Mouse (Mus musculus): Measurements from ENCODE around the gene Nit1. TPM values are rescaled to one million over a fixed set of nuclear protein-coding genes. Genes with fewer than 3 reads are reported as not detected.
"Not testable (repeated sequence)": the region's sequence is repeated elsewhere in the genome, so short reads cannot be mapped to it uniquely, and the experiment has no call there.

Gene Nit1
- polyA plus RNA-seq, 1 experiment from 2014 or later: 43.8 TPM

DNA sequence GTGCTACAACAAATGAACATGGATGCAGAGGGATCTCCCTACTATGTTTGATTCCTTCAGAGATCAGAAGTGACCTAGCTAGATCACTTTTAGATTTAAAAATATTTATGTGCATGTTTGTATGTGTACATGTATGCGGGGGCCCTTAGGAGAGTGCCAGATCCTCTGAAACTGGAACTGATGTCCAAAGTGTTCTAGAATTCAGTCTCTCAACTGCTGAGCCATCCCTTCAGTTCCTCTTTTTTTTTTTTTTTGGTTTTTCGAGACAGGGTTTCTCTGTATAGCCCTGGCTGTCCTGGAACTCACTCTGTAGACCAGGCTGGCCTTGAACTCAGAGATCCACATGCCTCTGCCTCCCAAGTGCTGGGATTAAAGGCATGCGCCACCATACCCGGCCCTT lies 18.9 kb downstream of the Nit1 start:
- peaks cover 25% of the 10 kb centered on the region for H3K4me1 ChIP-seq (replicated peaks)
- not testable (repeated sequence) for H3K9ac ChIP-seq (replicated peaks); H3K27me3 ChIP-seq; H3K27ac ChIP-seq; H3K4me3 ChIP-seq (replicated peaks); ATAC-seq (ENCODE audit: insufficient number of reproducible peaks, insufficient read depth, low FRiP score, low TSS enrichment, low read depth); H3K4me2 ChIP-seq; H3K36me3 ChIP-seq; H3K9me3 ChIP-seq
- WGBS: 89% methylated on average over 4 of the region's 4 CpGs

DNA sequence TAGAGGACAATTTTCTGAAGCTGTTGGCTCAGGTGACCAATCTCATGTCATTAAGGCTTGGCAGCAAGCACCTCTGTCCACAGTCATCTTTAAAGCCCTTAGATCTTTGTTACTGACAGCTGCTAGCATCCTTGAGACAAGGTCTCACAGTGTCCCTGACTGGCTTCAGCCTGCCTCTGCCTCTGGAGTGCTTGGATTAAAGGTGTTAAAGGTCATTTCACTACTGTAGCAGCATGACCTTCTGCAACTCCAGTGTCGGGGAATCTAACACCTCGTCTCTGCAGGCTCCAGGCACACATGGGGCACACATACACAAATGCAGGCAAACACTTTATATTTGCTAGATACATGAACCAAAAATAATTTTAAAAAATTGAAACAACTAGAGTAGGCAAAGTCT lies 19.9 kb downstream of the Nit1 start:
- Histone ChIP-seq H3K9ac (replicated peaks) (no peak overlapping the region), H3K4me1 (replicated peaks) (peaks cover 16% of the 10 kb centered on the region), H3K36me3 (no peaks in the 10 kb centered on the region; the same call in 1 of the 2 replicates), H3K9me3 (no peaks in the 10 kb centered on the region), H3K27me3 (no peaks in the 10 kb centered on the region), H3K27ac (no peak overlapping the region), H3K4me2 (no peak overlapping the region), H3K4me3 (replicated peaks) (no peak overlapping the region)
- 79% methylated on average over 2 of the region's 2 CpGs for WGBS
- no peak for ATAC-seq (ENCODE audit: insufficient number of reproducible peaks, insufficient read depth, low FRiP score, low TSS enrichment, low read depth)

DNA sequence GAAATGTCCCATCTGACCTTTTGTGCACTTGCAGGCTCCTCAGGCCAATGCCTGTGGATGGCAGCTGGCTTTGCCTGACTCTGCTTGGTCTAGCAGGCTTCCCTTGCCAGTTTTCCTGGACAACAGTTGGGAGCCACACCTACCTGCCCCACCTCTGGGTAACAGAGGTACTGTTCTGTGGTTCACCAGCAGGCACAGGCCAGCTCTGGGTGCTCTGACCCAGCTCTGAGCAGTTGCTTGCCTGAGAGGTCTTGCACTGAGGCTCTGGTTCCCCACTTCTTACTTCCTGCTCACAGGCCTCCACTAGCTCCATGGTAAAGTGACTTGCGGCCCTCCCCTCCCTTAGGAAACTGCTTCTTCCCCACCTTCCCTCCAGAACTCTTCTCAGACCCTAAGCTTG lies 23.4 kb downstream of the Nit1 start:
- no peak overlapping the region for H3K4me3 ChIP-seq (replicated peaks)
- H3K9me3 ChIP-seq: no peaks in the 10 kb centered on the region
- H3K4me2 ChIP-seq: no peak overlapping the region
- H3K4me1 ChIP-seq (replicated peaks): no peaks in the 10 kb centered on the region
- WGBS: 88% methylated on average over 1 of the region's 1 CpGs
- H3K27me3 ChIP-seq: no peaks in the 10 kb centered on the region
- no peaks in the 10 kb centered on the region; the same call in 1 of the 2 replicates for H3K36me3 ChIP-seq
- ATAC-seq (ENCODE audit: insufficient number of reproducible peaks, insufficient read depth, low FRiP score, low TSS enrichment, low read depth): peak; percentile 52; the same call in 1 of the 2 replicates
- H3K27ac ChIP-seq: no peak overlapping the region
- no peak overlapping the region for H3K9ac ChIP-seq (replicated peaks)

DNA sequence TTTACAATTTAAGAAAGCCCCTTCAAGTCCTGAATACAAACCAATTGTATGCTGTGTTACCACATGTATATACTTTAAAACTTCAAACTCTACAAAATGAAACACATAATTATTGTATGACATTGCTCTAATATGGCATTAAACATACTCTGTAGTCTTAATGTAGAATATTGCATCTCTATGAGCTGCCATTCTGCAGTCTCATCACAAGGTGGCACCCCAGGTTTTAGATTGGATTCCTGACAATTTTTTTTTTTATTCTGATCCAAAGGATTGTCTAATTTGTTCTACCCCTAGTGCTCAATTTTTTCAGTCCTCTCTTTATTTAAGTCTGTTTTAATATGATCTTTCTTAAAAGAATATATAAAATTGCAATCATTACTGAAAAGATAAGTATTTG lies 24.0 kb downstream of the Nit1 start:
- Histone ChIP-seq H3K36me3 (no peaks in the 10 kb centered on the region; the same call in 1 of the 2 replicates), H3K4me3 (replicated peaks) (no peak overlapping the region), H3K27me3 (no peaks in the 10 kb centered on the region), H3K27ac (no peak overlapping the region), H3K9ac (replicated peaks) (no peak overlapping the region), H3K9me3 (no peaks in the 10 kb centered on the region), H3K4me1 (replicated peaks) (no peaks in the 10 kb centered on the region), H3K4me2 (no peak overlapping the region)
- no peak for ATAC-seq (ENCODE audit: insufficient number of reproducible peaks, insufficient read depth, low FRiP score, low TSS enrichment, low read depth)

DNA sequence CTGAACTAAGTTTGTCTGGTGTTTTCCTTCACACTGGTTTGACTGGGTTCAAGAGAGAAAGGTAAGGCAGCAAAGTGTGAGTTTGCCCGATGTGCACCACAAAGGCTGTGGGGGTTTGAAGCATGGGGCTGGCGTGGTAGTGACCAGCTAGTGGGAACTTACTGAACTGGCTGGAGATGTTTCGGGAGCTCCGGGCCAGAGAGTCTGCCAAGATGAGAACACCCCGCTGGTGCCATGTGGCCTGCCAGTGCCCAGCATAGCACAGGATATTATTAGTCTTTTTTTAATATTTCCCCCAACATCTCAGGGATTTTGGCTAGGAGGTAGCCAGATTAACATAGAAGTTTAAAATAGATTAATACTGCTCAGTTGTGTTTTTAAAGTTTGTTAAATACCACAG lies 25.3 kb downstream of the Nit1 start:
- H3K27me3 ChIP-seq: no peaks in the 10 kb centered on the region
- H3K36me3 ChIP-seq: no peaks in the 10 kb centered on the region; the same call in 1 of the 2 replicates
- H3K4me2 ChIP-seq: peak overlapping the region; percentile 9; the same call in 1 of the 2 replicates
- 0 out of 2 replicates have a peak, but pooled peaks cover 6% of the 10 kb centered on the region for H3K9me3 ChIP-seq
- no peak overlapping the region for H3K4me3 ChIP-seq (replicated peaks)
- WGBS: 15% methylated on average over 5 of the region's 5 CpGs
- no peak overlapping the region for H3K9ac ChIP-seq (replicated peaks)
- H3K27ac ChIP-seq: no peak overlapping the region
- no peaks in the 10 kb centered on the region for H3K4me1 ChIP-seq (replicated peaks)
- ATAC-seq (ENCODE audit: insufficient number of reproducible peaks, insufficient read depth, low FRiP score, low TSS enrichment, low read depth): no peak

DNA sequence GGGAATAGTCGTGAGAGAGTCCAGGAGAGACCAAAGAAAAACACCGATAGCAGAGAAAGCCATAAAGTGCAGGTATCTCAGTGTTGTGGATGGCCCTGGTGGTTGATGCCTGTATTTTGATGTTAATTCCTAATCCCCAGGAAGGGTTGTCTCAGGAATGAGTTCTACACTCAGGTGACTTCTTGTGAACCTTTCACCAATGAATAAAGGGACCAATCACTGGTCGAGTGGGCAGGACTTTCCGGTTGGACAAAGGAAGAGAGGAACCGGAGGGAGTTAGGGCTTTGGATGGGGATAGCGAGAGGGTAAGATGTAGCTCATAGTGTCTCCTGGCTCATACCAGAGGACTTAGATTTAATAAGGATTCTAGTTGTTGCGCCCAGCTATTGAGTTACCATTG lies 25.7 kb downstream of the Nit1 start:
- Histone ChIP-seq H3K36me3 (no peaks in the 10 kb centered on the region; the same call in 1 of the 2 replicates), H3K9me3 (0 out of 2 replicates have a peak, but pooled peaks cover 6% of the 10 kb centered on the region), H3K27me3 (no peaks in the 10 kb centered on the region), H3K4me3 (replicated peaks) (no peak overlapping the region), H3K9ac (replicated peaks) (no peak overlapping the region), H3K4me2 (peak overlapping the region; percentile 9), H3K27ac (no peak overlapping the region), H3K4me1 (replicated peaks) (no peaks in the 10 kb centered on the region)
- ATAC-seq (ENCODE audit: insufficient number of reproducible peaks, insufficient read depth, low FRiP score, low TSS enrichment, low read depth): no peak
- WGBS: 22% methylated on average over 7 of the region's 7 CpGs

DNA sequence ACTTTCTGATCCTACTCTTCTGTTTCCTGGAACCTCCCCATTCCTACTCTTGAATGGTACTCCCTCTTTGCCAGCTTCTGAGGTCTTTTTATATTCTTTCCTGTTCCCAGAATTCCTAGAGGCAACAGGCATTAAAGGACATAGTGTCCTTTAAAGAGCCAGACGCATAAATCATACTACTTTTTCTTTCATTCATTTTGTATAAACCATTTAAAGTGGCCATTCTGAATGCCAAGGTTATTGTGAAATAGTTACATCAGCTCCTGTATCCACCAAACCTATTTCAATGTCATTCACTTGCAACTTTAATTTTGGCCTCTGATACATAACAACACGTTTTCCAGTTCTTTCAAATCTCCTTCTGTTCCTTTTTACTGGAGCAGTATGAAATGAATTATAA lies 36.1 kb downstream of the Nit1 start:
- H3K36me3 ChIP-seq: no peaks in the 10 kb centered on the region
- no peaks in the 10 kb centered on the region for H3K4me1 ChIP-seq (replicated peaks)
- no peak overlapping the region for H3K4me2 ChIP-seq
- no peak overlapping the region for H3K4me3 ChIP-seq (replicated peaks)
- WGBS: 70% methylated on average over 2 of the region's 2 CpGs
- no peaks in the 10 kb centered on the region for H3K9me3 ChIP-seq
- H3K9ac ChIP-seq (replicated peaks): no peak overlapping the region
- ATAC-seq (ENCODE audit: insufficient number of reproducible peaks, insufficient read depth, low FRiP score, low TSS enrichment, low read depth): no peak
- H3K27me3 ChIP-seq: no peaks in the 10 kb centered on the region
- H3K27ac ChIP-seq: no peak overlapping the region

DNA sequence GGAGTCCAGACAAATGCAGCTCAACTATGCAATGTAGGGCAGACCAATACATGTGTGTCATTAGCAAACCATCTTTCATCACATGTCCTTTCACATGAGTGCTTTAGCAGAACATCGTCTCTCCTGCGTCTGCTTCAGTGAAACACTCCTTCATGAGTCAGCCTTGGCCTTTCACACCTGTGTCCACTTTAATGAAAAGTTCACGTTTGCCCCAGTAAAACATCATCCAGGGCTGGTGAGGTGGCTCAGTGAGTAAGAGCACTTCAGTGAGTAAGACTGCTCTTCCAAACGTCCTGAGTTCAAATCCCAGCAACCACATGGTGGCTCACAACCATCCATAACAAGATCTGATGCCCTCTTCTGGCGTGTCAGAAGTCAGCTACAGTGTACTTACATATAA lies 39.3 kb downstream of the Nit1 start:
- not testable (repeated sequence) for H3K36me3 ChIP-seq; H3K27me3 ChIP-seq; H3K4me2 ChIP-seq; ATAC-seq (ENCODE audit: insufficient number of reproducible peaks, insufficient read depth, low FRiP score, low TSS enrichment, low read depth); H3K4me3 ChIP-seq (replicated peaks); H3K27ac ChIP-seq; H3K9ac ChIP-seq (replicated peaks); H3K4me1 ChIP-seq (replicated peaks); H3K9me3 ChIP-seq
- 72% methylated on average over 5 of the region's 5 CpGs for WGBS

DNA sequence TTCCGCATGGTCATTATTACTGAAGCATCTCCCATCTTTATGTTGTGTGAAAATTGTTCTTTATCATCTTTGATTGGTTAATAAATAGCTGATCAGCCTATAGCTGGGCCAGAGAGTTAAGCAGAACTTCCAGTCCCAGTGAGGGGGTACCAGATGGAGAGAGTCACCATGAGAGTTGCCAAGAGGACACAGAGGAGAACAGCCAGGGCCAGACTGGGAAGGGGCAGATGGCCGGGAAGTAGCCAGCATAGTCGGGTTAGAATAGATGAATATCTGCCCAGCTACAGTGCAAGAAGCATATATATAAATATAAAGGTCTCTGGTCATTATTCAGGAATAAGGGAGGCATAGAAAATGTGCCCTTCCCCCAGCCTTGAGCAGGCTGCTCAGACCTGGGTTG lies 47.2 kb downstream of the Nit1 start:
- Histone ChIP-seq H3K9ac (replicated peaks) (no peak overlapping the region), H3K36me3 (no peaks in the 10 kb centered on the region), H3K4me1 (replicated peaks) (peaks cover 8% of the 10 kb centered on the region), H3K27me3 (peaks cover 17% of the 10 kb centered on the region), H3K9me3 (no peaks in the 10 kb centered on the region), H3K27ac (no peak overlapping the region), H3K4me3 (replicated peaks) (no peak overlapping the region), H3K4me2 (no peak overlapping the region)
- 60% methylated on average over 3 of the region's 3 CpGs for whole genome bisulfite sequencing
- ATAC-seq (ENCODE audit: insufficient number of reproducible peaks, insufficient read depth, low FRiP score, low TSS enrichment, low read depth): no peak

DNA sequence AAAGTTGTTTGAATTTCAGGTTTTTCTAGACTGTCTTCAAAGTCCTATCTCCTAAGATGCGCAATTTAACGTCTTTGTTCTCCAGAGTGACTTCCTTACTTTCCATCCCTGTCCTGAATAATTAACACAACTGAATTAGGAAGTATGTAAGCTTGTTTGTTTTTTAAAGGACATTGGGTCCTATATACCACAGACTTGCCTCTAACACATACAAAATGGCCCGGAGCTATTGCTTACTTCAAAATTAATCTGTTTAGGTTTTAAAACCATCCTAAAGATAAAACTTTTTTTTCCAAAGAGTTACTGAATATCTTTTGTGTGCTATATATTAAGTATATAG lies 50.4 kb downstream of the Nit1 start:
- peak overlapping the region; percentile 65 for H3K4me2 ChIP-seq
- H3K27me3 ChIP-seq: peaks cover 17% of the 10 kb centered on the region
- 19% methylated on average over 3 of the region's 3 CpGs for WGBS
- peaks cover 3% of the 10 kb centered on the region for H3K36me3 ChIP-seq
- peak overlapping the region; percentile 96 for H3K27ac ChIP-seq
- peaks cover 9% of the 10 kb centered on the region for H3K4me1 ChIP-seq (replicated peaks)
- no peaks in the 10 kb centered on the region for H3K9me3 ChIP-seq
- H3K9ac ChIP-seq (replicated peaks): peak overlapping the region; percentile 82; the same call in 1 of the 2 replicates
- H3K4me3 ChIP-seq (replicated peaks): peak overlapping the region; percentile 66
- peak; percentile 1; the same call in 1 of the 2 replicates for ATAC-seq (ENCODE audit: insufficient number of reproducible peaks, insufficient read depth, low FRiP score, low TSS enrichment, low read depth)

DNA sequence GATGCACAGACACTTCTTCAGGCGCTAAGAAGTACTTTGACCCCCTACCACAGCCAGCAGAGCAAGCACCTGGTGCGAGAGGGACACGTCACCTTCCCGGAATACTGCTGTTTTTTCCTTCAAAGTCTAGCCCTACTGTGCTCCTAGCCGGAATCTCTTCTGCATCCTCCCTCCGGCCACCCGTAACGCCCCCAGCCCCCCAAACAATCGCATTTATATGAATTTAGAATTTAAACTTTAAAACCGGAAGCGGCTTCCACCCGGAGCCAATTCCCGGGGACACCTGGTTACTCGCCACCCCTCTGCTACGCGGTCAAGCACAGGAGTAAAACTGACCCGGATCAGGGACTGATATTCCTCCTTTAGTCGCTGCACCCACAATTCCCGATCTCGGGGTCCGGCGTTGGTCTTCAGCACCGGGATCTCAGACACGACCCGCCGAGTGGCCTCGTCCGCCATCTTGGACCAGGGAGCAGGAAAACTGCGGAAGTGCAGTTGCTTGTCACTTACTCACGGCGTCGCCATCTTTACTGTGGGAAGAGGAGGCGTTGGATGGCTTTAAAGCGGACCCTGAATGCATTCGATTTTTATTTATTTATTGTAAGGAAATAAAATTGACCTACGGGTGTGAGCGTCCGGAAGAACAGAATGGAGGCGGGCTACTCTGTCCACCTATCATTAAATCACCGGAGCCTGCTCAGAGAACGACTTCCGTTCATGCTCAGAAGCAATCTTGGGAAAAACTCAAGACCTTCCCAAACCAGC lies 51.0 kb downstream of the Nit1 start, which contains the start of gene Ufc1:
TSS of gene Ufc1 (minus strand) at position 727 of the 765 bp plus-strand sequence.
- Histone ChIP-seq H3K4me1 (replicated peaks) (peaks cover 9% of the 10 kb centered on the region), H3K27me3 (peaks cover 17% of the 10 kb centered on the region), H3K4me3 (replicated peaks) (peak within 1 kb of the TSS; percentile 66), H3K36me3 (peaks cover 8% of the 10 kb centered on the region), H3K27ac (peak within 1 kb of the TSS; percentile 96), H3K9me3 (no peaks in the 10 kb centered on the region), H3K9ac (replicated peaks) (peak within 1 kb of the TSS; percentile 82), H3K4me2 (peak within 1 kb of the TSS; percentile 65)
- under 1% methylated on average over 42 of the region's 42 CpGs for WGBS
- ATAC-seq (ENCODE audit: insufficient number of reproducible peaks, insufficient read depth, low FRiP score, low TSS enrichment, low read depth): peak; percentile 61

DNA sequence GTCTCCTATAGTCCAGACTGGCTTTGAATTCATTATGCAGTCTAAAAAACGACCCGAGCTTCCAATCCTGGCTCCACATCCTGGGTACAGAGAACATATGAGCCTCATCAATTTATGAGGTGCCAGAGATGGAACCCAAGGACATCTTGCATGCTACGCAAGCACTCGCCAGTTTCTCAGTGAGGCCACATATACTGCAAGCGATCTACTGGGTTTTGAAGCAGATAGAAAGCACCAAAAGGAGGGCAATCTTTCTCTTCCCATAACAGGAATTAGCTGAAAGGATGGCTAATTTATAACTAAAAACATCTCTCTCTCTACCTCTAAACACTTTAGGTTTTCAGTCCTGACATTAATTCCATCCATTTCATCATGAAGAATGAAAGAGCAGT lies 51.5 kb downstream of the Nit1 start:
- H3K27me3 ChIP-seq: peaks cover 17% of the 10 kb centered on the region
- peak overlapping the region; percentile 66 for H3K4me3 ChIP-seq (replicated peaks)
- no peaks in the 10 kb centered on the region for H3K9me3 ChIP-seq
- H3K4me1 ChIP-seq (replicated peaks): peaks cover 9% of the 10 kb centered on the region
- peak overlapping the region; percentile 65 for H3K4me2 ChIP-seq
- peaks cover 14% of the 10 kb centered on the region for H3K36me3 ChIP-seq
- ATAC-seq (ENCODE audit: insufficient number of reproducible peaks, insufficient read depth, low FRiP score, low TSS enrichment, low read depth): no peak
- WGBS: 32% methylated on average over 5 of the region's 5 CpGs
- H3K27ac ChIP-seq: peak overlapping the region; percentile 96
- H3K9ac ChIP-seq (replicated peaks): peak overlapping the region; percentile 82
